Mouse (Mus musculus): Measurements from ENCODE around the gene Ptprm. TPM values are rescaled to one million over a fixed set of nuclear protein-coding genes. Genes with fewer than 3 reads are reported as not detected.

Ptprm gene
- polyA plus RNA-seq, 1 experiment from 2014 or later: 14.3 TPM

- H3K36me3 ChIP-seq: no peaks in the 10 kb centered on the region
- 82% methylated on average over 11 of the region's 11 CpGs for WGBS
- H3K27ac ChIP-seq: no peak overlapping the region
- peaks cover 9% of the 10 kb centered on the region; the same call in 1 of the 2 replicates for H3K4me1 ChIP-seq
- no peak overlapping the region for H3K9ac ChIP-seq
- no peak overlapping the region for H3K4me2 ChIP-seq
- no peak for ATAC-seq (ENCODE audit: insufficient number of reproducible peaks, insufficient read depth, low FRiP score, low TSS enrichment, low read depth)
- H3K9me3 ChIP-seq: no peaks in the 10 kb centered on the region
- no peaks in the 10 kb centered on the region for H3K27me3 ChIP-seq
- no peak overlapping the region for H3K4me3 ChIP-seq
Measured at GRCm38 (mm10) chr17:66785586-66785985, 568.7 kb downstream of the Ptprm start.

DNA sequence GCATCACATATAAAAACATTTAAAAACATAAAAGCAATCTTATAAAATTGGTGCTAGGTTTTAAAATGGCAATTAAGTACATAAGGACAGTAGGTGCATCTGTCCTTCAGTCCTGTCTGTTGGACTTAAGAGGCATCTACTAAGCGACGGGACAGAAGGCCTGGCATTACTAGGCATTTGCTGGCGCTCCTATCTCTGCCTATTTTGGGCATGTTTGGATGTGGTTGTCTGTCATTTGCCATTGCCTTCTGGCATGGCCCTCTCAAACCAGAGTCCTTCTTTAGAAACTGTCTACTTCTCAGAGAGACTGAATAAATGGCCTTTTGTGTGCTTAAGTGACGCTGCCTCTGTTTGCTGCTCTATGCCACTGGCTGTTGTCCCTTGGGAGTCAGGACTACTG, 570.7 kb downstream of the Ptprm start:
- no peak for ATAC-seq (ENCODE audit: insufficient number of reproducible peaks, insufficient read depth, low FRiP score, low TSS enrichment, low read depth)
- H3K4me2 ChIP-seq: no peak overlapping the region
- no peak overlapping the region for H3K4me3 ChIP-seq
- H3K27me3 ChIP-seq: no peaks in the 10 kb centered on the region
- no peak overlapping the region for H3K27ac ChIP-seq
- H3K9ac ChIP-seq: no peak overlapping the region
- H3K9me3 ChIP-seq: no peaks in the 10 kb centered on the region
- H3K4me1 ChIP-seq: peaks cover 12% of the 10 kb centered on the region; the same call in 1 of the 2 replicates
- WGBS: 67% methylated on average over 4 of the region's 4 CpGs
- no peaks in the 10 kb centered on the region for H3K36me3 ChIP-seq

GRCm38 (mm10) chr17:66783075-66783492, 571.2 kb downstream of the Ptprm start:
- 44% methylated on average over 10 of the region's 10 CpGs for WGBS
- no peak overlapping the region for H3K9ac ChIP-seq
- H3K4me2 ChIP-seq: no peak overlapping the region
- ATAC-seq (ENCODE audit: insufficient number of reproducible peaks, insufficient read depth, low FRiP score, low TSS enrichment, low read depth): no peak
- H3K4me3 ChIP-seq: no peak overlapping the region
- H3K27ac ChIP-seq: no peak overlapping the region
- no peaks in the 10 kb centered on the region for H3K9me3 ChIP-seq
- no peaks in the 10 kb centered on the region for H3K27me3 ChIP-seq
- no peaks in the 10 kb centered on the region for H3K36me3 ChIP-seq
- H3K4me1 ChIP-seq: peaks cover 14% of the 10 kb centered on the region; the same call in 1 of the 2 replicates

- 77% methylated on average over 3 of the region's 3 CpGs for whole genome bisulfite sequencing
- no peak overlapping the region for H3K4me3 ChIP-seq
- H3K9ac ChIP-seq: no peak overlapping the region
- no peak overlapping the region for H3K27ac ChIP-seq
- ATAC-seq (ENCODE audit: insufficient number of reproducible peaks, insufficient read depth, low FRiP score, low TSS enrichment, low read depth): no peak
- H3K4me1 ChIP-seq: peaks cover 14% of the 10 kb centered on the region; the same call in 1 of the 2 replicates
- H3K36me3 ChIP-seq: no peaks in the 10 kb centered on the region
- no peaks in the 10 kb centered on the region for H3K27me3 ChIP-seq
- no peak overlapping the region for H3K4me2 ChIP-seq
- H3K9me3 ChIP-seq: no peaks in the 10 kb centered on the region
Measured at GRCm38 (mm10) chr17:66781910-66782309, 572.3 kb downstream of the Ptprm start.

DNA sequence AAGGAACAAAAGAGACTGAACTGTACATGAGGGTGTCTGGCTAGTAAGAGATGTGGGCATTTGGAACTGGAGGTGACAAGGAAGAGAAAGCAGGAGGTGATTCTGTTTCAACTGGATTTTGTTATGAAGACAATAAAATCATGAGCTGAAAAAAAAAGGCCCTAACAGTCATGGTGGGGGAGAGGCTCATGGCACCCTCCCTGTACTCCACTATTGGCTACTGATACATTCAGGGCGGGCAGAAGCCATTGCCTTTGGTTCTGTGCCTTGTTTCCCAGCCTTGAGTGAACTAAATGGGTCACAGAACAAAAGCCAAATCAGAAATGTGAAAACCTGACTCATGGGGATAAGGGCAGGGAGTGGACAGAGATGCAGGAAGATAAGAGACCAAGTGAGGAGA, 575.2 kb downstream of the Ptprm start:
- no peak overlapping the region for H3K4me3 ChIP-seq
- H3K4me1 ChIP-seq: peaks cover 14% of the 10 kb centered on the region; the same call in 1 of the 2 replicates
- no peak for ATAC-seq (ENCODE audit: insufficient number of reproducible peaks, insufficient read depth, low FRiP score, low TSS enrichment, low read depth)
- H3K9ac ChIP-seq: no peak overlapping the region
- 79% methylated on average over 1 of the region's 1 CpGs for WGBS
- H3K27me3 ChIP-seq: no peaks in the 10 kb centered on the region
- no peaks in the 10 kb centered on the region for H3K36me3 ChIP-seq
- no peak overlapping the region for H3K4me2 ChIP-seq
- H3K27ac ChIP-seq: no peak overlapping the region
- no peaks in the 10 kb centered on the region for H3K9me3 ChIP-seq

DNA sequence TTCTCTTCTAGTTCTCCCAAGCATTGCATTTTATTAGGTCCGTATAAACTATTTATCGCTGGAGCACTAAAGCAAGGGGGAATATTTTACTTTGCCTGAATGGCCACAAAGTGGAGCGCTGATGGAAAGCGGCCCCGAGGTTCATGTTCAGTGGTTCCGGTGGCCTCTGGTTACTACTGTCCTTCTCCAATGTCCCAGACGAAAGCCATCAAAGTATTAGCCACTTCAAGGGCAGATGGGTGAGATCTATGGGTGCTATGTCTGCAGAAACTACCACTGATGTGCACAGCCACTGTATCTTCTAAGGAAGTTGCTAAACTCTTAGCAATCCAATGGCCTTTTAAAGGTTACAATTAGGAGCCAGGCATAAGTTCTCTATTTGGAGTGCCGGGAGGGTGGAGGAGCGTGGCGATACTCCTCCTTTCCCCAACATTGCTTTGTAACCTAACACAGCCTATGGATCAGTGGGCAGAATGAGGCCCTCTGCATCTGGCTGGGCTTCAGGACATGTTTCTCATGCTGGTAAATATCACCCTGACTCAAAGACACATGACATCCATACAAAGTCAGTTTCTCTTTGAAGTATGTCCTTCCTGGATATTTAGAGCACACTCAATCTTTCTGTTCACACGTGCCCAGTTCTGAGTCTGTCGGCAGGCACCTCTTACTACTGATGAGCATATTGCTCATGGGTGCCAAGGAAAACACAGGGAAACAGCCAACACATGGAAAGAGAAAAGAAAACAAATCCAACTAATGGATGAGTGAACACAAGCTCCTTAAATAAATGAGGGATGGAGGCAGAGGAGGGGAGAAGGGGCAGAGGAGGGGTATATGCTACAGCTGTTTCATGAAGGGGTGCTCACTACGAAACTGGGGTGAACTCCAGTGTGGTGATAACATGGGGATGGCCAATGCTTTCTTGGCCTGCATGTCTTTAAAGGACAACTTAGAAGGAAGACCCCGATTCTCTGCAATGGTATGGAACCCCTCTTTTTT, 584.6 kb downstream of the Ptprm start:
- Histone ChIP-seq H3K4me3 (no peak overlapping the region), H3K4me1 (peaks cover 11% of the 10 kb centered on the region), H3K36me3 (no peaks in the 10 kb centered on the region), H3K9me3 (no peaks in the 10 kb centered on the region), H3K27me3 (no peaks in the 10 kb centered on the region), H3K4me2 (no peak overlapping the region), H3K27ac (no peak overlapping the region), H3K9ac (no peak overlapping the region)
- ATAC-seq (ENCODE audit: insufficient number of reproducible peaks, insufficient read depth, low FRiP score, low TSS enrichment, low read depth): no peak
- 81% methylated on average over 14 of the region's 14 CpGs for WGBS

- H3K27me3 ChIP-seq: no peaks in the 10 kb centered on the region
- WGBS: 63% methylated on average over 11 of the region's 11 CpGs
- ATAC-seq (ENCODE audit: insufficient number of reproducible peaks, insufficient read depth, low FRiP score, low TSS enrichment, low read depth): no peak
- peaks cover 11% of the 10 kb centered on the region for H3K4me1 ChIP-seq
- H3K4me2 ChIP-seq: no peak overlapping the region
- H3K9me3 ChIP-seq: no peaks in the 10 kb centered on the region
- H3K36me3 ChIP-seq: no peaks in the 10 kb centered on the region
- H3K4me3 ChIP-seq: no peak overlapping the region
- H3K27ac ChIP-seq: no peak overlapping the region
- no peak overlapping the region for H3K9ac ChIP-seq
Measured at GRCm38 (mm10) chr17:66768689-66769275, 585.5 kb downstream of the Ptprm start.

- H3K27me3 ChIP-seq: no peaks in the 10 kb centered on the region
- no peaks in the 10 kb centered on the region for H3K9me3 ChIP-seq
- no peak for ATAC-seq (ENCODE audit: insufficient number of reproducible peaks, insufficient read depth, low FRiP score, low TSS enrichment, low read depth)
- no peak overlapping the region for H3K4me2 ChIP-seq
- H3K27ac ChIP-seq: no peak overlapping the region
- peaks cover 19% of the 10 kb centered on the region for H3K4me1 ChIP-seq
- no peak overlapping the region for H3K9ac ChIP-seq
- no peaks in the 10 kb centered on the region for H3K36me3 ChIP-seq
- WGBS: 86% methylated on average over 6 of the region's 6 CpGs
- H3K4me3 ChIP-seq: no peak overlapping the region
Measured at GRCm38 (mm10) chr17:66766166-66766565, 588.1 kb downstream of the Ptprm start.

DNA sequence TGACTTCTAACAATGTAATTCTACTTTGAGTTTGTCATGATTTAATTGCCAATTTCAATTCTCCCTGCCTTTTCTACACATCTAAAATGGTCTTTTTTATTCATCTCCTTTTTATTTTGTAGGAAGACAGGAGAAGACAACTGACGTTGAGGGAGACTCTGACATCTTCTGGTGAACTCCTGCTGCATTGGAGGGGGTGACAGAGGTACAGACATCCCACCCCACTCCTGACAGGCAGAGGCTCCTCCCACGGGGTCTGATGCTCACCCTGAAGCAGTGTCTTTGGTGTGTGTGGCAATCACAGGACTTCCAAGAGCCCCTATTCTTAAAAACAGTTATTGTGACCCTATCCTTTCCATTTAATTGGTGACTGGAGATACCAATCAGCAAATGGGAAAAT, 589.8 kb downstream of the Ptprm start:
- no peaks in the 10 kb centered on the region for H3K27me3 ChIP-seq
- H3K27ac ChIP-seq: no peak overlapping the region
- H3K9me3 ChIP-seq: no peaks in the 10 kb centered on the region
- no peak for ATAC-seq (ENCODE audit: insufficient number of reproducible peaks, insufficient read depth, low FRiP score, low TSS enrichment, low read depth)
- peaks cover 6% of the 10 kb centered on the region for H3K36me3 ChIP-seq
- peaks cover 14% of the 10 kb centered on the region; the same call in 1 of the 2 replicates for H3K4me1 ChIP-seq
- H3K4me2 ChIP-seq: no peak overlapping the region
- no peak overlapping the region for H3K9ac ChIP-seq
- WGBS: 67% methylated on average over 2 of the region's 2 CpGs
- no peak overlapping the region for H3K4me3 ChIP-seq

DNA sequence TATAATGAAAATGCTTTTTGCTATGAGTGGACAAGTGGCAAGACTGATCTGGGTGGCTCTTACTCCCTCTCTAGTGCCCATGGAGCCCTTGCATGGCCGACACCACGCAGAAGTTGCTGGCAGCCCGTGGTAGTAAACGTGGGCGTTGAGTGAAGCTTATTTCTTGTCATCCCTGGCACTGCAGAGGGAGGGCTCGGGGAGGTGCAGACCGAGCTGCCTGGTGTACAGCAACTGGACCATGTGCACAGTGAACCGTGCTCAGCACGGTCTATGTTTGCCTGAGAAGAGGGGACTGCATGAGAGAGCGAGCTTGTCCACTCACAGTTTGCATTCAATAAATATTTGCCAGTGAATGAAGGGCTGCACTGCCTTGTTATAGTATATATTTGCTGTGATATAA, 591.5 kb downstream of the Ptprm start:
- H3K9ac ChIP-seq: no peak overlapping the region
- no peak overlapping the region for H3K4me3 ChIP-seq
- H3K36me3 ChIP-seq: peaks cover 6% of the 10 kb centered on the region
- no peak overlapping the region for H3K4me2 ChIP-seq
- no peak for ATAC-seq (ENCODE audit: insufficient number of reproducible peaks, insufficient read depth, low FRiP score, low TSS enrichment, low read depth)
- no peaks in the 10 kb centered on the region for H3K27me3 ChIP-seq
- 88% methylated on average over 10 of the region's 10 CpGs for whole genome bisulfite sequencing
- H3K9me3 ChIP-seq: no peaks in the 10 kb centered on the region
- no peak overlapping the region for H3K27ac ChIP-seq
- H3K4me1 ChIP-seq: peaks cover 7% of the 10 kb centered on the region; the same call in 1 of the 2 replicates

DNA sequence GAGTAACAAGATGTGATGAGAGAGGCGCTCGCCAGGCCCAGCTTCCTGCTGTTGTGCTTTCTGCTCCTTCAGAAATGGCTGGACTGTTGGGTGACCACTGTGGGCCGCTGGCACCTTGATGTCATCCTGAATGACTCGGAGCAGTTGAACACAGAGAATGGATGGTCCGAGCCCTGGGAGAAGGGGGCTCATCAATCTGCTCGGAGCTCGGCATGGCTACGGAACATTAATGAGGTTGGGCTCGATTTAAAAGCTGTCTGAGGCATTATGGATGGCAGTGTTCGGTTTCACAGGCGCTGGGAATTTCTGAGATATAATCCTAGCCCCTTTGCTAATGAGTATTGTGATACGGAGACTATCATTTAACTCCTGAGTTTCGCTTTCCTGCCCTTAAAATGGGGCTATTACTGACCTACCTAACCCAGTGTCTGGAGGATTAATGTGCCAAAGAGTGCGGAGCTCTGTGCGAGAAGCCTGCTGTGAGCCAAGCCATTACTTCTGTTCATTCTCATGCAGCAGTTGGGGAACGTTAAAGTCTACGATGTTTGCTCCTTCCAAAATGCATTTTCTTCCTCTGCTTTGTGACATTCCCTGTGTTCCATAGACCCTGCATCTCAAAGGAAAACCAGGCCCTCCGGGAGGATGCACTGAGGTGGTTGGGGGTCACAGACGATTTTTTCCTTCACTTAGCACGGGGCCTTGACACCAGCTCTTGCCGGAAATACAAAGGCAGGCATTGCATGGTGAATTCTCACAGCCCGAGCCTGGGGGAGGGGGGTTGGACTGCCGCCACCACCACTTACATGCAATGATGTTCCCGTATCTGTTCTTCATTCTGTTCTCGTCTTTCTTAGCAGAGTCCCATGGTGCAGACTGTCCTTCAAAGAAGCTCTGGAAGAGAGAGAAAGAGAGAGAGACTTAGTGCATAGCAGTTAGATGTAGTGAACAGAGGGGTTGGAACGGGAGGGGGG, 592.6 kb downstream of the Ptprm start:
- no peak for ATAC-seq (ENCODE audit: insufficient number of reproducible peaks, insufficient read depth, low FRiP score, low TSS enrichment, low read depth)
- Histone ChIP-seq H3K4me3 (no peak overlapping the region), H3K9ac (no peak overlapping the region), H3K4me1 (peaks cover 14% of the 10 kb centered on the region), H3K4me2 (peak overlapping the region; percentile 11; the same call in 1 of the 2 replicates), H3K36me3 (peaks cover 6% of the 10 kb centered on the region), H3K27ac (no peak overlapping the region), H3K27me3 (no peaks in the 10 kb centered on the region), H3K9me3 (no peaks in the 10 kb centered on the region)
- WGBS: 62% methylated on average over 26 of the region's 26 CpGs

Data from embryonic facial prominence, embryonic 13.5 days (tissue).